Comparison of ENCODE assay signal across 9 mouse cellular contexts in genomic region chr7:131542115-131542871, GRCm38 (mm10). TPM values are rescaled to one million over a fixed set of nuclear protein-coding genes. Genes with fewer than 3 reads are reported as not detected.
DNase-seq lines count a peak whose midpoint lies in the region; ATAC-seq and TF ChIP-seq lines count a peak whose summit lies in the region.
"Had no signal": no experiment of that assay in that cellular context is flagged by ENCODE, and none has a peak within 500 bp of the region (broad histone marks: within the 10 kb centered on the region; RNA-seq: fewer than 3 reads in every experiment).

TSS of gene Hmx3 (plus strand) at chr7:131542867.

- peak within 1 kb of the TSS; percentile 20 for H3K4me3 ChIP-seq in forebrain, postnatal 0 days (ENCODE audit: low read depth, low read length)
- H3K4me3 ChIP-seq in limb, embryonic 14.5 days (replicated peaks; ENCODE audit: low read length) = peak within 1 kb of the TSS; percentile 40
- peak within 1 kb of the TSS; percentile 44 for H3K4me3 ChIP-seq in small intestine, adult 2 months (ENCODE audit: low read depth, low read length)

- H3K36me3 ChIP-seq in forebrain, postnatal 0 days (ENCODE audit: insufficient read depth) = no peaks in the 10 kb centered on the region
- H3K36me3 ChIP-seq in limb, embryonic 14.5 days (ENCODE audit: control insufficient read depth, insufficient read depth, low read length) = no peaks in the 10 kb centered on the region
- no peaks in the 10 kb centered on the region for H3K36me3 ChIP-seq in small intestine, adult 2 months (ENCODE audit: control insufficient read depth, insufficient read depth, low read length)

- H3K9me3 ChIP-seq in forebrain, postnatal 0 days (ENCODE audit: low read length) = no peaks in the 10 kb centered on the region
- no peaks in the 10 kb centered on the region for H3K9me3 ChIP-seq in limb, embryonic 14.5 days (ENCODE audit: control insufficient read depth, low read length)

- H3K9ac ChIP-seq in forebrain, postnatal 0 days = no peak within 1 kb of the TSS
- H3K9ac ChIP-seq in limb, embryonic 14.5 days (ENCODE audit: low read depth, low read length, severe bottlenecking) = peak within 1 kb of the TSS; percentile 40; the same call in 1 of the 2 replicates

- no peak for ATAC-seq in forebrain, postnatal 0 days
- no peak for ATAC-seq in limb, embryonic 14.5 days (ENCODE audit: low FRiP score, low read depth)

- 4% methylated on average over 63 of the region's 65 CpGs for WGBS in forebrain, postnatal 0 days
- WGBS in limb, embryonic 14.5 days = under 1% methylated on average over 51 of the region's 65 CpGs
- 1% methylated on average over 64 of the region's 65 CpGs for WGBS in small intestine, adult 2 months

- H3K27ac ChIP-seq in forebrain, postnatal 0 days (ENCODE audit: low read depth, low read length) = no peak within 1 kb of the TSS
- no peak within 1 kb of the TSS for H3K27ac ChIP-seq in limb, embryonic 14.5 days (replicated peaks; ENCODE audit: low read depth, low read length)
- H3K27ac ChIP-seq in small intestine, adult 2 months (ENCODE audit: insufficient read depth, low read depth, low read length) = no peak within 1 kb of the TSS

- peak within 1 kb of the TSS; percentile 41 for H3K4me2 ChIP-seq in forebrain, postnatal 0 days (ENCODE audit: low read depth)
- H3K4me2 ChIP-seq in limb, embryonic 14.5 days (replicated peaks; ENCODE audit: low read depth, low read length, severe bottlenecking) = peak within 1 kb of the TSS; percentile 67

- TF ChIP-seq CTCF in forebrain, postnatal 0 days (IDR thresholded peaks at IDR 0.05; ENCODE audit: low read depth) = no peak
- no peak for TF ChIP-seq CTCF in small intestine, adult 2 months (IDR thresholded peaks at IDR 0.05; ENCODE audit: extremely low read depth, insufficient read length, insufficient replicate concordance, low read depth, low read length)

- H3K4me1 ChIP-seq in forebrain, postnatal 0 days (ENCODE audit: insufficient read depth) = no peaks in the 10 kb centered on the region
- peaks cover 16% of the 10 kb centered on the region; the same call in 1 of the 2 replicates for H3K4me1 ChIP-seq in limb, embryonic 14.5 days (ENCODE audit: control insufficient read depth, insufficient read depth, low read length)
- peaks cover 11% of the 10 kb centered on the region for H3K4me1 ChIP-seq in small intestine, adult 2 months (ENCODE audit: control insufficient read depth, insufficient read depth, insufficient read length, low read length)

- peaks cover 94% of the 10 kb centered on the region for H3K27me3 ChIP-seq in forebrain, postnatal 0 days (ENCODE audit: insufficient read depth, low read length)
- peaks cover 72% of the 10 kb centered on the region for H3K27me3 ChIP-seq in limb, embryonic 14.5 days (ENCODE audit: control insufficient read depth, insufficient read depth, low read length)
- peaks cover 90% of the 10 kb centered on the region for H3K27me3 ChIP-seq in small intestine, adult 2 months (ENCODE audit: control insufficient read depth, insufficient read depth, low read length)

- no peak for TF ChIP-seq POLR2A in limb, embryonic 14.5 days (IDR thresholded peaks at IDR 0.05; ENCODE audit: borderline replicate concordance, extremely low read depth, insufficient read depth, insufficient read length)
- no peak for TF ChIP-seq POLR2A in small intestine, adult 2 months (IDR thresholded peaks at IDR 0.05; ENCODE audit: low read depth, low read length)

- DNase-seq in CD4-positive, CD25-positive, alpha-beta regulatory T cell, adult 2 months (ENCODE audit: low read depth, low spot score) = peak; percentile 41
- peak; percentile 86 for DNase-seq in ES-CJ7 (ENCODE audit: low read depth, low spot score)
- DNase-seq in forebrain, postnatal 0 days = peak; percentile 49
- no peak for DNase-seq in limb, embryonic 14.5 days (ENCODE audit: low spot score)
- DNase-seq in left cerebral cortex, adult 18-20 months (ENCODE audit: low spot score in 2 of 2) = no peak
- DNase-seq in layer of hippocampus, postnatal 14 days (ENCODE audit: low spot score in 2 of 2) = no peak
- no peak for DNase-seq in Muller cell, postnatal 12 days (ENCODE audit: inconsistent ontology term)

RNA-seq across cellular contexts. Expression of gene Hmx3, which starts in this region (rescaled TPM):
- total RNA-seq in forebrain, postnatal 0 days (2014; rRNA removed) = 0.38 and 1.6 TPM in 2 replicates
- polyA plus RNA-seq in forebrain, postnatal 0 days (2015; fragmentation: Nextera tagmentation; extraction: Ambion mirVana) = 0.62 TPM in 1 of 2 replicates, not detected in the other
- polyA plus RNA-seq in limb, embryonic 14.5 days (2012; rRNA removed) = 0.04 TPM in 1 of 2 replicates, not detected in the other
- not detected in 2 replicates for polyA plus RNA-seq in limb, embryonic 14.5 days (2014; fragmentation: Nextera tagmentation; extraction: Ambion mirVana)
- 2.4 and 4.6 TPM in 2 replicates for polyA plus RNA-seq in small intestine, adult 2 months (2012; rRNA removed)
- not detected for total RNA-seq in left cerebral cortex, adult 18-20 months (2021)
- total RNA-seq in layer of hippocampus, postnatal 14 days (2021) = not detected
- total RNA-seq: common myeloid progenitor, adult 5-6 weeks had no signal

Comparison
In these comparisons a context has a peak if more than half of its experiments do, and no peak if none do; other contexts are left out.
1. DNase-seq: peak in CD4-positive, CD25-positive, alpha-beta regulatory T cell, adult 2 months (single experiment), ES-CJ7 (single experiment) and forebrain, postnatal 0 days (single experiment); none in limb, embryonic 14.5 days (single experiment), left cerebral cortex, adult 18-20 months (0 of 2), layer of hippocampus, postnatal 14 days (0 of 2) and Muller cell, postnatal 12 days (single experiment).
2. Peak in every context shown above with its lines, with median percentiles within 50 percentile points of each other: H3K4me3 ChIP-seq.